Mouse (Mus musculus) right cerebral cortex, postnatal 25 days (tissue): ENCODE data around the gene Ccr8.
"Not testable (repeated sequence)": the region's sequence is repeated elsewhere in the genome, so short reads cannot be mapped to it uniquely, and the experiment has no call there.

Experiments
- DNase-seq: peaks from one replicate; pipeline ENCODE4 v3.0.0; 2022

Ccr8 gene

DNA sequence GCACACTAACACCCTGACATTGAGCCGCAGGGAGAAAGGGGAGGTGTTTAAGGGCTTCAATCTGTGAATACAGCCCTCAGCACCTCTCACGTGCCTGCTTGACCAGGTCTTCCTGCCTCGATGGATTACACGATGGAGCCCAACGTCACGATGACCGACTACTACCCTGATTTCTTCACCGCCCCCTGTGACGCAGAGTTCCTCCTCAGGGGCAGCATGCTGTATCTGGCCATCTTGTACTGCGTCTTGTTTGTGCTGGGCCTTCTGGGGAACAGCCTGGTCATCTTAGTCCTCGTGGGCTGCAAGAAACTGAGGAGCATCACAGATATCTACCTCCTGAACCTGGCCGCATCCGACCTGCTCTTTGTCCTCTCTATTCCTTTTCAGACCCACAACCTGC lies 1.8 kb downstream of the Ccr8 start:
- no peak for DNase-seq

DNA sequence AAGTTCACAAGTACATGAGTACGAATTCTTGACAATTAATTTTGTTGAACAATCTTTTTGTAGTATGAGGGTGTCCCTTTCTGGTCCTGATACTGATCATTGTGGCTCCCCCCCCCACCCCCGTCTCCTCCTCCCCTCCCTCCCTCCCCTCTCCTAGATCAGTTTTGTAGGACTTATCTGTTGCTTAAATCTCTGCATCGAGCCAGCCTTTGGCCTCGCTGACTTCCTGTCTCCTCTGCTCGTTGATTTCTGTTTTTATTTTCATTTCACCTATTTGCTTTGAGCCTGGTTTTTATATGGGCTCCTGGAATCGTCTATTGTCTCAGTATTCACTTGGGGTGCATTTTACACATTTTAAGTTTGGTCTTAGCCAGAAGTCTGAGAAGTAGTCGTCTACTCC lies 4.0 kb downstream of the Ccr8 start:
- DNase-seq = no peak

- DNase-seq = peak; percentile 57
Measured at GRCm38 (mm10) chr9:120098682-120099081, 6.8 kb downstream of the Ccr8 start.

GRCm38 (mm10) chr9:120099304-120099703 lies 7.4 kb downstream of the Ccr8 start:
- DNase-seq = no peak

DNA sequence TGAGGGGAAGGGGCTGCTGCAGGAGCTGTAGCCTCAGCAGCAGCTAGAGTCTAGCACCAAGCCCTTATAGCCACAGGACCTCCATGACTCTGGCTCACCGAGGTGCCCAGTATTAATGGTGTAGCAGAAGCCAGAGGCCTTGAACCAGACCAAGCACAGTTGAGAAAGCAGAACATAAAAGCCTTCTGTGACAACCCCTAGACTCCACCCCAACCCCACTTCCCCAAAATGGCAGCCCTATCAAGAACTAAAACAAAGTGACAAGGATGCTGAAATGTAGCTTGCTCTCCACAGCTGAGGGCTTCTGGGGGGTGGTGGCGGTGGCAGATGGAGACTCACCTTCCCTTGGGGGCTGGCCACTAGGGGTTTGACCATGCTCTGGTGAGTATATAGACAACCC lies 9.3 kb downstream of the Ccr8 start:
- DNase-seq = no peak

- DNase-seq = not testable (repeated sequence)
Measured at GRCm38 (mm10) chr9:120108953-120109352, 17.0 kb downstream of the Ccr8 start.

GRCm38 (mm10) chr9:120110211-120111018 lies 18.5 kb downstream of the Ccr8 start, which contains the start of gene Slc25a38:
Gene Slc25a38, plus strand, starts transcription at chr9:120110374.
- DNase-seq = peak; percentile 94

- DNase-seq = no peak
Measured at GRCm38 (mm10) chr9:120111156-120111945, 19.4 kb downstream of the Ccr8 start.

DNA sequence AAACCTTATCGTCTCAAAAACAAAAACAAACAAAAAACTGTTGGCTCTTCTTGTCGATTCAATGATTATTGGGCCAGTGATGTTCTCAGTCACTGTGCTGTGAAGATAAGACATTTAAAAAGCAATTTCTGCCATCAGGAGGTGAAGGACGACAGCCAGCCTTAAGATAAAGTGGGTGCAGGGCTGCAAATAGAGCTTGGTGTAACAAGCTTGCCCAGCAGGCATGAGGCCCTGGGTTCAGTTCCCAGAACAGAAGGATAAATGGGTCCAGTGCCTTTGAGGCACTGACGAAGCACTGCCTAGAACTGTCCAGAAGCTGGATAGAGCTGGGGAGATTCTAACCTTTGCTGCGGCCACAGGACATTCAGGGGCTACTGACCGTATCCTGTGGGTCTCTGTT lies 20.6 kb downstream of the Ccr8 start:
- no peak for DNase-seq

DNA sequence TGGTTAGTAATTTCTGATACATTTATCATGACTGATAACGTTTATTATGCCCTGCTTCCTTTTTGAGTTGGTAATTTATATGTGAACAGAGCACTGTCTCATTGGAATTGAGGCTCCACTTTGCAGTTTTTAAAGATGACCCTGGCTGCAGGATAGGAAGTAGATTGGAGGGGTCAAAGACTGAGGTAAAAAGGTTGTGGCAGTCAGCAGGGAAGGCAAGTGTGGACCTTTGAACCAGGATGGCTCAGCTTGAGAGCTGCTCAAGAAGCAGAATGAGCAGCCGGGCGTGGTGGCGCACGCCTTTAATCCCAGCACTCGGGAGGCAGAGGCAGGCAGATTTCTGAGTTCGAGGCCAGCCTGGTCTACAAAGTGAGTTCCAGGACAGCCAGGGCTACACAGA lies 21.5 kb downstream of the Ccr8 start:
- DNase-seq = no peak

DNA sequence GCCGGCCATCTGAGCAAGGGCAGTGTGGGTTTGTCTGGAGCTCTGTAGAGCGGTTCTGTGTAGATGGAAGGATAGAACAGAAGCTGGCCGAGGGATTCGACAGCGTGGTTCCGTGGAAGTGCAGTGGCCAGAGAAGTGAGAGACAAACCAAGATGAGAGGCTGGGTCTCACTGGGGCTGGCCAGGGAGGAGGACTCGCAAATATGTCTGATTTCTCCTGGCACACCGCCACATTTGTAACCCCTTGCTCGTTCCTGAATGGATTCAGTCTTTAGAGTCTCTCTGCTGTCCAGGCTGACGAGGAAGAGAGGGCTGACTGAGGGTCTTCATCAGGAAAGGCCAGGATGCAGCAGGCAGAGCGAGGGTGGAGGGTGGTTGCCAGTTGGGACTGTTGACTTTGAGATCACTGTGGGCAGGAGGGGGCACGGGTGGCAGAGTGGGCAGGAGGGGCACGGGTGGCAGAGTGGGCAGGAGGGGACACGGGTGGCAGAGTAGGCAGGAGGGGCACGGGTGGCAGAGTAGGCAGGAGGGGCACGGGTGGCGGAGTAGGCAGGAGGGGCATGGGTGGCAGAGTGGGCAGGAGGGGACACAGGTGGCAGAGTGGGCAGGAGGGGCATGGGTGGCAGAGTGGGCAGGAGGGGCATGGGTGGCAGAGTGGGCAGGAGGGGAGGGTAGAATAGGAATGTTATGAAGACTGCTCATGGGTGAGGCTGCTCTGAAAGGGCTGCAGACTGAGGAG lies 22.3 kb downstream of the Ccr8 start:
- DNase-seq = no peak

- DNase-seq = no peak
Measured at GRCm38 (mm10) chr9:120114789-120115151, 22.9 kb downstream of the Ccr8 start.

GRCm38 (mm10) chr9:120115580-120115979 lies 23.7 kb downstream of the Ccr8 start:
- DNase-seq = no peak

GRCm38 (mm10) chr9:120116184-120116624 lies 24.3 kb downstream of the Ccr8 start:
- DNase-seq = no peak

- DNase-seq = no peak
Measured at GRCm38 (mm10) chr9:120118212-120118611, 26.3 kb downstream of the Ccr8 start.

GRCm38 (mm10) chr9:120120503-120120902 lies 28.6 kb downstream of the Ccr8 start:
- no peak for DNase-seq

DNA sequence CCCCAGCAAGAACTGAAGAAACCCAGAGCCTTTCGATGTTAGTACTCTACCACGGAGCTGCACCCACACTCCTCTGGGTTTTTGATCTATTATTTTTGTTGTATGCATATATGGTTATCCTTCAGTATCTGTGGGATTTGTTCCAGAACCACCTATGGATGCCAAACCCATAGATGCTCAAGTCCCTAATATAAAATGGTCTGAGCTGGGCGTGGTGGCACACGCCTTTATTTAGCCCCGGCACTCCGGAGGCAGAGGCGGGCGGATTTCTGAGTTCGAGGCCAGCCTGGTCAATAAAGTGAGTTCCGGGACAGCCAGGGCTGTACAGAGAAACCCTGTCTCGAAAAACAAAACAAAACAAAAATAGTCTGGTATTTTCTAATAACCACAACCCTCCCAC lies 35.0 kb downstream of the Ccr8 start:
- DNase-seq = no peak

GRCm38 (mm10) chr9:120127538-120128251 lies 35.8 kb downstream of the Ccr8 start, which contains the start of gene Rpsa:
Gene Rpsa, plus strand, starts transcription at chr9:120127689.
- DNase-seq = peak; percentile 98

GRCm38 (mm10) chr9:120129276-120129675 lies 37.4 kb downstream of the Ccr8 start:
- no peak for DNase-seq

DNA sequence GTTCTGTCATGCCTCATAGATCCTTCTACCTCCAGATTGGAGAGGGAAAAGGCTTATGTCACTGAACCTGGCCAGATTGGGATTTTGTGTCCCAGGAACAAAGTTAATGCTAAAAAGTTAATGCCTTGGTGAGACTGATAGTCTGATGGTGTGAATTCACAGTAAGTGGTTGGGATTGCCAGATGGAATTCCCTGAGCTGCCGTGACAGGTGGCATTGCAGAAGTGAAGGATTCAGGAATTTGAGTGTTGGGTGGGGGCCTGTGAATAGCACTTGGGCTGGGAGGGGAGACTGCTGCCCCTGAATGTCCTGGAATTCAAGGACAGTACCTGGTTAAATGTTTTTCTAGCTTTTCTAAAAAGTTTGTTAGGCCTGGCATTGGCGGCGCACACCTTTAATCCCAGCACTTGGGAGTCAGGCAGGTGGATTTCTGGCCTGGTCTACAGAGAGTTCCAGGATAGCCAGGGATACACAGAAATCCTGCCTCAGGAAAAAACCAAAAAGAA lies 39.9 kb downstream of the Ccr8 start:
- DNase-seq = no peak

DNA sequence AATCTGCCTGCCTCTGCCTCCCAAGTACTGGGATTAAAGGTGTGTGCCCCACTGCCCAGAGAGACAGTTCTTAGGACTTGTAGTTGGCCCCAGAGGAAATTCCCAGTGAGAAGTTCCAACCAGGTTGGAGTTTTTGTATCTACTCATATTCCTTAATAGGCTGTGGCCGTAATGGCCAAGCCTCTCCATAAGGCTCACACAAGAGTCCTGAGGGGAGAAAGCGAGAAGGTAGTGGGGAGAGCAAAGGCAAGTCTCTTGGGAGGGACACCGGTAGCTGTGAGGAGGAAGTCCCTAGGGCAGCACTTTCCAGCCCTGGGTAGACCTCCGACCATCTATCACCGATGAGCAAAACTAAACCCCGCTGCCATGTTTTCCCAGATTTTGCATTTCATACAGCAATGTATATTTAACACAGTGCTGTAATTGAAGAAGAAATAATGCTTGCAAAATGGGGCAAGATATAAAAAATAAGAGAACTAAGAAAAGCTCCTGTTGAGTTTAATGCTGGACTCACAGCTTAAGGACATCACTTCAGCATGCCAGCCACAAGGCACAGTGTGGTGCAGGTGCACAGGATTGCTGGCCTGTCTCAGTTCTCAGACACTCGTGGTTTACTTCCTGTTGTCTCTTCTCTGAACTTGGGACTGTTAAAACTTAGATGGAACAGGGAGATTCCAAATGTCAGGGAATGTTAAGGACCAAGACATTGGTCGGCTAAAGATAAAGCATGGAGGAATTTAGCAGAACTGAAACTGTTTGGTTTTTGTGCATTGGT lies 41.3 kb downstream of the Ccr8 start:
- DNase-seq = no peak
